20 mouse cellular contexts compared by ENCODE assay signal in genomic region chr10:3749580-3749979, GRCm38 (mm10). TPM values are rescaled to one million over a fixed set of nuclear protein-coding genes. Genes with fewer than 3 reads are reported as not detected.
"Had no signal": no experiment of that assay in that cellular context is flagged by ENCODE, and none has a peak within 500 bp of the region (broad histone marks: within the 10 kb centered on the region; RNA-seq: fewer than 3 reads in every experiment).

No protein-coding gene starts in this region.

- H3K4me1 ChIP-seq: midbrain, embryonic 12.5 days; neural tube, embryonic 13.5 days; neural tube, embryonic 15.5 days had no signal

- H3K9ac ChIP-seq: lung, embryonic 14.5 days; midbrain, embryonic 12.5 days; neural tube, embryonic 13.5 days; neural tube, embryonic 15.5 days; stomach, embryonic 15.5 days had no signal

- DNase-seq: lung, adult 18-20 months; lung, embryonic 14.5 days; lung, postnatal 10 days; lung, postnatal 4 days; midbrain, embryonic 14.5 days; retina, postnatal 1 day; right cerebral cortex, postnatal 14 days; spleen, adult 18-20 months; thymus, adult 2 months; thymus, postnatal 25 days; thymus, postnatal 4 days had no signal

- H3K36me3 ChIP-seq: midbrain, embryonic 10.5 days; midbrain, embryonic 12.5 days; neural tube, embryonic 13.5 days; neural tube, embryonic 15.5 days; stomach, embryonic 15.5 days had no signal

- ATAC-seq: midbrain, embryonic 16.5 days had no signal

- H3K9me3 ChIP-seq: midbrain, embryonic 10.5 days; midbrain, embryonic 12.5 days; neural tube, embryonic 13.5 days; neural tube, embryonic 15.5 days; stomach, embryonic 15.5 days had no signal

- H3K27me3 ChIP-seq: midbrain, embryonic 12.5 days; neural tube, embryonic 13.5 days; neural tube, embryonic 15.5 days; stomach, embryonic 15.5 days had no signal

- H3K27ac ChIP-seq: midbrain, embryonic 10.5 days; midbrain, embryonic 12.5 days; neural tube, embryonic 13.5 days; neural tube, embryonic 15.5 days; stomach, embryonic 15.5 days; stomach, postnatal 0 days had no signal

- H3K4me2 ChIP-seq: lung, embryonic 14.5 days; midbrain, embryonic 12.5 days; neural tube, embryonic 13.5 days; neural tube, embryonic 15.5 days; stomach, embryonic 15.5 days had no signal

- H3K4me3 ChIP-seq: midbrain, embryonic 10.5 days; midbrain, embryonic 12.5 days; myocyte; neural tube, embryonic 13.5 days; neural tube, embryonic 15.5 days; stomach, embryonic 15.5 days had no signal

RNA-seq across cellular contexts. Expression of gene Plekhg1, which starts 9.4 kb away (rescaled TPM):
- total RNA-seq: megakaryocyte-erythroid progenitor cell, adult 5-6 weeks had no signal
